Mouse (Mus musculus) adrenal gland (tissue): ENCODE measurements around the gene Gabre.

ENCODE experiments used
- intact Hi-C: fragments of 180-260 bp; cut with DNase I; formaldehyde crosslinking; loops from one replicate; pipeline ENCODE4 v1.15.1; 2025
- long read RNA-seq, 2 experiments: library from polyadenylated mRNA; unstranded; transcript quantifications; one replicate each; pipeline ENCODE4 v2.0.0; 2020; ENCODE audit warnings: borderline replicate concordance in 1 of 2; ENCODE audit not compliant: insufficient replicate concordance in 1 of 2
- microRNA-seq, 2 experiments: library from miRNA; unstranded; fragments of <30 nt; microRNA quantifications; one replicate each; pipeline ENCODE4; 2019

The Gabre gene
- long read RNA-seq, experiment 1 = 0 reads
- long read RNA-seq, experiment 2 = 0 reads

DNA sequence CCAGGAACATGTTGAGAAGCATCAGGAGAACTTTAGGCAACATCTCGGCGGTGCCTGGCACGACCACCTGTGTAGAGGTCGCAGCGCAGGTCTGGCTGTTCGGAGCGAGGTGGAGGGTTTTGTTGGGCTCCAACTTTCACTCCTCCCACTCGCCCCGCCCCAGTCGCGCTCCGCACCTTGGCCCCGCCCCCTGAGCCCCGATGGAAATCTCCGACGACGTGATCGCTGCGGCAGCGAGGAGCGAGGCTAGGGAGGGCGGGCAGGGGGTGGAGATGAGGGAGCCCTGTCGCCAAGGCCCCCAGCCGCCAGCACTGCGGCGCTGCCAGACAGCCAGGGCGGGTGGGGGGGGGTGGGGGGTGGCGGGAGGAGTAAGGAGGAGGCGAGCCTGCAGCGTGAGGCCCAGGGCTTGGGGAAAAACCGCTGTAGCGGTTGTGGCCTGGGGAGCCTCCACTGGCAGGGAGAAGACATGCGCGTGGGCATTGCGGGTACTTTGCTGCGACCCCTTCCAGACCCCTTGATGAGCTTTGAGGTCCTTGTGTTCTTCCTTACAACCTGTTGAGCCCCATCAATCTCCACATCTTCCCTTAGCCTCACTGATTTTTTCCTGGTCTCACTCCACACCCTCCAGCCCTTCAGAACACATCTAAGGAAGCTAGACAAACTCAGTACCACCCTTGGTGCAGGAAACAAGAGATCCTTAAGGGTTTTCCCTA is at the start of gene Gabre:
Gene Gabre, minus strand, starts transcription at position 145 of the 713 bp plus-strand sequence.
- intact Hi-C loops = no loop called here

- intact Hi-C loops = no loop called here
Observed at GRCm38 (mm10) chrX:72297812-72298211, 23.2 kb upstream of the Gabre start.

- intact Hi-C loops = no loop called here
Observed at GRCm38 (mm10) chrX:72275372-72275663, 715 bp upstream of the Gabre start.

DNA sequence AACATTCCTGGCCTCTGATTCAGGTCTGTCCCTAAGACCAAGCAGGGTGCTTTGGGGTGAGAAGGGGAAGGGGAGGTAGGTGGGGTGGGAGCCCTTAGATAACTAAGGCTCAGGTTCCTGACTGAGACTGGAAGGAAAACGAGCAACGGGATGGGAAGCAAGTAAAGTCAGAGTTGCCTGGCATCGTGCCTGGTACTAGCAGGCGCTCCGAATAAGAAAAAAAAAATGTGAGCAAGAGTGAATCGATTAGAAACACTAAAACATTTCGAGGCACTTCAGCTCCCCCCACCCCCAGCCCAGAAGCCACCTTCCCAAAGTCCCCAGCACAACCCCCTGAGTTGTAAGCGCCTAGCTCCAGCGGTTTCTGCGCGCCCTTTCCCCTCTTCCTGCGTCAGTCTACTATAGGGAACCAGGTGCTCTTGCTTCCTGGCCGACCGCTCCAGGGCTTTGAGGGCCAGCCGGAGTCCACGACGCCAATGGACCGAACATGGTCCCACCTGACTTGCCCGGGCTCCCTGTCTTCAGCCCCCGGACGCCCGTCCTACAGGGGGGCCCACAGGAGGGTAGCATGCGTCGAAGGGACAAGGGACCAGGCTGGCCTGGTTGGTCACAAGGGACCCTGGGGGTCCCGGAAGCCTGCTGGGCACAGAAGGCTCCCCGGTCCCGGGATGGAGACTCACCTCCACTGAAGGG is 491 bp downstream of the Gabre start:
- intact Hi-C loops = no loop called here

DNA sequence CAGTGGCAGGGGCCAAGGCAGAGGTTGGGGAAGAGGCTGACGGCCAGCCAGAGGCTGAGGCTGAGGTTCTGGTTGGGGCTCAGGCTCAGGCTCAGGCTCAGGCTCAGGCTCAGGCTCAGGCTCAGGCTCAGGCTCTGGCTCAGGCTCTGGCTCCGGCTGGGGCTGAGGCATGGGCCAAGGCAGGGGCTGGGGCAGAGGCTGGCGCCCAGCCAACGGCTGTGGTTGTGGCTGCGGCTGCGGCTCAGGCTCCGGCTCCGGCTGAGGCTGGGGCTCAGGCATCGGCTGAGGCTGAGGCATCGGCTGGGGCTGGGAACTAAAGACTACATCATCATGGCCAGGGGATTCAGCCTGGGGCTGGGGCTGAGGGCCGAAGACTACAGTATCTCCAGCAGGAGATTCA is 4.0 kb downstream of the Gabre start:
- intact Hi-C loops = no loop called here

DNA sequence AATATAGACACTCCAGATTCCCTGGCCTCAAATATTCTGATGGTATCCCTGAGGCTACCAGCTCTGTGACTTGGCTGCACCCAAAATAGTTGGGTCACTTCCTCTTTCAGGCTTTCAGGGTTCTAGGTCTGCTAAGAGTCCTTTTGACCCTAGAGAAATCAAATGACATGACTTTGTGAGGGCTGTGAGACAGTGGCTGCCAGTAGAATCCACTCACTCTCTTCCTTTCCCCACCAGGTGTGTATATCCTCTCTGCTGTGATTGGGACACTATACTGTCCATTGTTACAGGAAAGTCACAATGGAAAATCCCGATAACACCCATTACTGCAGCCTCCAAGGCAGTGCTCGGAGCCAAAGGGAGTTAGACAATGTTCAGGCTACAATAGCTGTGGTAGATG is 52.9 kb downstream of the Gabre start, which contains the start of gene Magea4:
Gene Magea4, plus strand, starts transcription at position 301 of the 400 bp plus-strand sequence.
- intact Hi-C loops = no loop called here

Small RNA genes within 50 kb of the gene (microRNA-seq; reads per million reads assigned to microRNA genes)
- gene Mir224 (107 to 218 reads per million in 2 experiments), gene Mir452 (4.8 to 6.2 reads per million in 2 experiments)
